9 mouse cellular contexts compared by ENCODE assay signal in genomic region chr2:135251821-135252315, GRCm38 (mm10).
A peak's percentile ranks its signal among the peaks of the same experiment; 100 is the strongest.
DNase-seq lines count a peak whose midpoint lies in the region; ATAC-seq lines count a peak whose summit lies in the region.
"Had no signal": no experiment of that assay in that cellular context is flagged by ENCODE, and none has a peak within 500 bp of the region (broad histone marks: within the 10 kb centered on the region; RNA-seq: fewer than 3 reads in every experiment).

No protein-coding gene starts in this region.

- no peak for ATAC-seq in erythroblast, adult 5-6 weeks (replicated peaks; ENCODE audit: low FRiP score, poor library complexity, severe bottlenecking)
- ATAC-seq: forebrain, embryonic 16.5 days; hindbrain, embryonic 16.5 days had no signal

- peak; percentile 24 for DNase-seq in kidney, adult 9 months
- no peak for DNase-seq in kidney, postnatal 14 days
- DNase-seq in 3T3-L1 (ENCODE audit: low read depth, low spot score), result peak; percentile 40
- DNase-seq in 416B (ENCODE audit: low read depth), result peak; percentile 1
- peak; percentile 16 for DNase-seq in cerebellum, adult 8-10 months
- no peak for DNase-seq in thymus, postnatal 10 days (ENCODE audit: low spot score in 2 of 2)

Comparison
In these comparisons a context has a peak if more than half of its experiments do, and no peak if none do; other contexts are left out.
1. DNase-seq: peak in kidney, adult 9 months (single experiment), 3T3-L1 (single experiment), 416B (single experiment) and cerebellum, adult 8-10 months (single experiment); none in kidney, postnatal 14 days (single experiment) and thymus, postnatal 10 days (0 of 2).